Mouse (Mus musculus) heart, adult 2 months (tissue): Measurements from ENCODE around the gene Alb.

ENCODE experiments used
- CTCF ChIP-seq: fragments of 200-600 bp; IDR thresholded peaks from 2 replicates; pipeline ENCODE4 v1.8.1; 2022; ENCODE audit warnings: antibody characterized with exemption, mild to moderate bottlenecking, moderate library complexity
- EP300 ChIP-seq: fragments of 200-500 bp; IDR thresholded peaks from 2 replicates; pipeline ENCODE4 v1.6.1; 2011; ENCODE audit warnings: low read depth, low read length, control low read depth; ENCODE audit not compliant: insufficient read depth
- POLR2A ChIP-seq: fragments of 200-500 bp; IDR thresholded peaks from 2 replicates; pipeline ENCODE4 v1.6.1; 2011; ENCODE audit warnings: mild to moderate bottlenecking, low read depth, low read length, control low read depth; ENCODE audit not compliant: insufficient read depth

DNA sequence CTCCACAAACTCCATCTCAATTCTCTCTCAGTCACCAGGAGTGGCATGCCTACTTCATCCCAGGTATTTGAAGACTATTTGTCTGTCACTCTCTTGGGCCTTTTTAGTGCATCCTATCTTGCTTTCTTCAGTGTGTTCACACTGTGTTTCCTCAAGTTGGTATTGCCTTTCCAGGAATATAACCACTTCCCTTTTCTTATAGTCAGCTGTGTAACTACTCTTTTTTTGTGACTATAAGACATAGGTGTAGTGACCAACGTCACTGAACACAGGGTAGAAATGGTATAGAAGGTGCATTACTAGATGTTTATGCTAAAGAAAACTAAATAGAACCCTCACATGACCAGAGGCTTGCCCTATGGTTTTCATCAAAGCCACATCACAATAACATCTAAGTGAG is 18.2 kb downstream of the Alb start:
- no peak for TF ChIP-seq CTCF
- no peak for TF ChIP-seq EP300
- no peak for TF ChIP-seq POLR2A
